Mouse (Mus musculus): Measurements from ENCODE around the gene Oit3. TPM values are rescaled to one million over a fixed set of nuclear protein-coding genes. Genes with fewer than 3 reads are reported as not detected.
A peak's percentile ranks its signal among the peaks of the same experiment; 100 is the strongest.

The Oit3 gene
- 4.1 and 4.7 TPM in 2 replicates for polyA plus RNA-seq (2015; fragmentation: Nextera tagmentation; extraction: Ambion mirVana)

GRCm38 (mm10) chr10:59441735-59442134 lies at the start of gene Oit3:
TSS of gene Oit3 (minus strand) at chr10:59441778.
- H3K27ac ChIP-seq (ENCODE audit: low read length): peak within 1 kb of the TSS; percentile 9; the same call in 1 of the 2 replicates
- H3K9me3 ChIP-seq (replicated peaks; ENCODE audit: control insufficient read depth, low read length): no peaks in the 10 kb centered on the region
- H3K4me1 ChIP-seq (ENCODE audit: control insufficient read depth, insufficient read depth, low read length): peaks cover 41% of the 10 kb centered on the region
- no peak within 1 kb of the TSS for H3K9ac ChIP-seq (ENCODE audit: low read length)
- no peak within 1 kb of the TSS for H3K4me2 ChIP-seq (ENCODE audit: low read depth, low read length)
- no peak; the same call in 1 of the 2 replicates for ATAC-seq (replicated peaks; ENCODE audit: extremely low read depth, insufficient read depth, low FRiP score)
- no peak within 1 kb of the TSS for H3K4me3 ChIP-seq (ENCODE audit: low read length)
- H3K36me3 ChIP-seq (ENCODE audit: control insufficient read depth, insufficient read depth): no peaks in the 10 kb centered on the region
- WGBS: 57% methylated on average over 11 of the region's 11 CpGs
- H3K27me3 ChIP-seq (ENCODE audit: control insufficient read depth, insufficient read depth, low read length): no peaks in the 10 kb centered on the region

- Histone ChIP-seq H3K27me3 (ENCODE audit: control insufficient read depth, insufficient read depth, low read length) (no peaks in the 10 kb centered on the region), H3K27ac (ENCODE audit: low read length) (no peak overlapping the region), H3K4me1 (ENCODE audit: control insufficient read depth, insufficient read depth, low read length) (0 out of 2 replicates have a peak, but pooled peaks cover 3% of the 10 kb centered on the region), H3K4me2 (ENCODE audit: low read depth, low read length) (no peak overlapping the region), H3K4me3 (ENCODE audit: low read length) (no peak overlapping the region), H3K9ac (ENCODE audit: low read length) (no peak overlapping the region), H3K36me3 (ENCODE audit: control insufficient read depth, insufficient read depth) (peaks cover 14% of the 10 kb centered on the region), H3K9me3 (replicated peaks; ENCODE audit: control insufficient read depth, low read length) (peaks cover 10% of the 10 kb centered on the region)
- ATAC-seq (replicated peaks; ENCODE audit: extremely low read depth, insufficient read depth, low FRiP score): no peak
- 83% methylated on average over 8 of the region's 8 CpGs for WGBS
These were observed 49.3 kb upstream of the Oit3 start for GRCm38 (mm10) chr10:59490920-59491319.

- no peaks in the 10 kb centered on the region for H3K27me3 ChIP-seq (ENCODE audit: control insufficient read depth, insufficient read depth, low read length)
- 89% methylated on average over 1 of the region's 1 CpGs for WGBS
- H3K9ac ChIP-seq (ENCODE audit: low read length): no peak overlapping the region
- H3K36me3 ChIP-seq (ENCODE audit: control insufficient read depth, insufficient read depth): peaks cover 14% of the 10 kb centered on the region
- H3K27ac ChIP-seq (ENCODE audit: low read length): no peak overlapping the region
- 0 out of 2 replicates have a peak, but pooled peaks cover 3% of the 10 kb centered on the region for H3K4me1 ChIP-seq (ENCODE audit: control insufficient read depth, insufficient read depth, low read length)
- H3K4me2 ChIP-seq (ENCODE audit: low read depth, low read length): no peak overlapping the region
- ATAC-seq (replicated peaks; ENCODE audit: extremely low read depth, insufficient read depth, low FRiP score): no peak
- H3K4me3 ChIP-seq (ENCODE audit: low read length): no peak overlapping the region
- H3K9me3 ChIP-seq (replicated peaks; ENCODE audit: control insufficient read depth, low read length): peaks cover 10% of the 10 kb centered on the region
These were observed 47.8 kb upstream of the Oit3 start for GRCm38 (mm10) chr10:59489411-59489810.

- 82% methylated on average over 2 of the region's 2 CpGs for WGBS
- Histone ChIP-seq H3K4me1 (ENCODE audit: control insufficient read depth, insufficient read depth, low read length) (no peaks in the 10 kb centered on the region), H3K4me2 (ENCODE audit: low read depth, low read length) (no peak overlapping the region), H3K27me3 (ENCODE audit: control insufficient read depth, insufficient read depth, low read length) (no peaks in the 10 kb centered on the region), H3K9ac (ENCODE audit: low read length) (no peak overlapping the region), H3K9me3 (replicated peaks; ENCODE audit: control insufficient read depth, low read length) (peaks cover 9% of the 10 kb centered on the region), H3K27ac (ENCODE audit: low read length) (no peak overlapping the region), H3K4me3 (ENCODE audit: low read length) (no peak overlapping the region), H3K36me3 (ENCODE audit: control insufficient read depth, insufficient read depth) (peaks cover 14% of the 10 kb centered on the region)
- ATAC-seq (replicated peaks; ENCODE audit: extremely low read depth, insufficient read depth, low FRiP score): no peak
These were observed 45.8 kb upstream of the Oit3 start for GRCm38 (mm10) chr10:59487351-59487750.

- 86% methylated on average over 6 of the region's 6 CpGs for WGBS
- ATAC-seq (replicated peaks; ENCODE audit: extremely low read depth, insufficient read depth, low FRiP score): no peak
- Histone ChIP-seq H3K4me2 (ENCODE audit: low read depth, low read length) (no peak overlapping the region), H3K9me3 (replicated peaks; ENCODE audit: control insufficient read depth, low read length) (0 out of 2 replicates have a peak, but pooled peaks cover 6% of the 10 kb centered on the region), H3K4me1 (ENCODE audit: control insufficient read depth, insufficient read depth, low read length) (no peaks in the 10 kb centered on the region), H3K27ac (ENCODE audit: low read length) (no peak overlapping the region), H3K36me3 (ENCODE audit: control insufficient read depth, insufficient read depth) (peaks cover 10% of the 10 kb centered on the region), H3K4me3 (ENCODE audit: low read length) (no peak overlapping the region), H3K9ac (ENCODE audit: low read length) (no peak overlapping the region), H3K27me3 (ENCODE audit: control insufficient read depth, insufficient read depth, low read length) (no peaks in the 10 kb centered on the region)
These were observed 42.7 kb upstream of the Oit3 start for GRCm38 (mm10) chr10:59484318-59484717.

GRCm38 (mm10) chr10:59481381-59481780 lies 39.8 kb upstream of the Oit3 start:
- 95% methylated on average over 5 of the region's 5 CpGs for WGBS

GRCm38 (mm10) chr10:59470451-59470850 lies 28.9 kb upstream of the Oit3 start:
- H3K9me3 ChIP-seq (replicated peaks; ENCODE audit: control insufficient read depth, low read length): no peaks in the 10 kb centered on the region
- no peak overlapping the region for H3K4me2 ChIP-seq (ENCODE audit: low read depth, low read length)
- ATAC-seq (replicated peaks; ENCODE audit: extremely low read depth, insufficient read depth, low FRiP score): no peak
- 50% methylated on average over 5 of the region's 5 CpGs for WGBS
- H3K36me3 ChIP-seq (ENCODE audit: control insufficient read depth, insufficient read depth): no peaks in the 10 kb centered on the region
- no peak overlapping the region for H3K4me3 ChIP-seq (ENCODE audit: low read length)
- H3K9ac ChIP-seq (ENCODE audit: low read length): no peak overlapping the region
- H3K27ac ChIP-seq (ENCODE audit: low read length): peak overlapping the region; percentile 56; the same call in 1 of the 2 replicates
- H3K4me1 ChIP-seq (ENCODE audit: control insufficient read depth, insufficient read depth, low read length): peaks cover 14% of the 10 kb centered on the region
- no peaks in the 10 kb centered on the region for H3K27me3 ChIP-seq (ENCODE audit: control insufficient read depth, insufficient read depth, low read length)

More at GRCm38 (mm10) chr10:59481381-59481780, 39.8 kb upstream of the Oit3 start:
- ATAC-seq (replicated peaks; ENCODE audit: extremely low read depth, insufficient read depth, low FRiP score): no peak
- H3K9me3 ChIP-seq (replicated peaks; ENCODE audit: control insufficient read depth, low read length): peaks cover 5% of the 10 kb centered on the region; the same call in 1 of the 2 replicates
- no peaks in the 10 kb centered on the region for H3K27me3 ChIP-seq (ENCODE audit: control insufficient read depth, insufficient read depth, low read length)
- H3K4me2 ChIP-seq (ENCODE audit: low read depth, low read length): no peak overlapping the region
- no peak overlapping the region for H3K9ac ChIP-seq (ENCODE audit: low read length)
- H3K27ac ChIP-seq (ENCODE audit: low read length): no peak overlapping the region
- no peak overlapping the region for H3K4me3 ChIP-seq (ENCODE audit: low read length)
- H3K4me1 ChIP-seq (ENCODE audit: control insufficient read depth, insufficient read depth, low read length): no peaks in the 10 kb centered on the region
- no peaks in the 10 kb centered on the region for H3K36me3 ChIP-seq (ENCODE audit: control insufficient read depth, insufficient read depth)

GRCm38 (mm10) chr10:59467297-59467696 lies 25.7 kb upstream of the Oit3 start:
- Histone ChIP-seq H3K36me3 (ENCODE audit: control insufficient read depth, insufficient read depth) (no peaks in the 10 kb centered on the region), H3K27me3 (ENCODE audit: control insufficient read depth, insufficient read depth, low read length) (no peaks in the 10 kb centered on the region), H3K9me3 (replicated peaks; ENCODE audit: control insufficient read depth, low read length) (no peaks in the 10 kb centered on the region), H3K9ac (ENCODE audit: low read length) (no peak overlapping the region), H3K4me1 (ENCODE audit: control insufficient read depth, insufficient read depth, low read length) (peaks cover 18% of the 10 kb centered on the region), H3K4me3 (ENCODE audit: low read length) (no peak overlapping the region), H3K4me2 (ENCODE audit: low read depth, low read length) (no peak overlapping the region), H3K27ac (ENCODE audit: low read length) (no peak overlapping the region)
- ATAC-seq (replicated peaks; ENCODE audit: extremely low read depth, insufficient read depth, low FRiP score): no peak
- 67% methylated on average over 12 of the region's 12 CpGs for WGBS

GRCm38 (mm10) chr10:59466626-59467025 lies 25.0 kb upstream of the Oit3 start:
- Histone ChIP-seq H3K4me1 (ENCODE audit: control insufficient read depth, insufficient read depth, low read length) (peaks cover 18% of the 10 kb centered on the region), H3K4me3 (ENCODE audit: low read length) (no peak overlapping the region), H3K36me3 (ENCODE audit: control insufficient read depth, insufficient read depth) (no peaks in the 10 kb centered on the region), H3K4me2 (ENCODE audit: low read depth, low read length) (no peak overlapping the region), H3K9me3 (replicated peaks; ENCODE audit: control insufficient read depth, low read length) (no peaks in the 10 kb centered on the region), H3K9ac (ENCODE audit: low read length) (no peak overlapping the region), H3K27ac (ENCODE audit: low read length) (no peak overlapping the region), H3K27me3 (ENCODE audit: control insufficient read depth, insufficient read depth, low read length) (no peaks in the 10 kb centered on the region)
- ATAC-seq (replicated peaks; ENCODE audit: extremely low read depth, insufficient read depth, low FRiP score): no peak
- WGBS: 92% methylated on average over 4 of the region's 4 CpGs
